Mouse (Mus musculus) CD4-positive, CD25-positive, alpha-beta regulatory T cell, adult 2 months (primary cell): ENCODE data around the gene Ky.

Experiments
- DNase-seq: peaks from one replicate; pipeline ENCODE4 v3.0.0-alpha.2; 2012; ENCODE audit warnings: low read depth, low spot score

Ky gene

GRCm38 (mm10) chr9:102505700-102506585, at the start of gene Ky:
Gene Ky (plus strand): TSS chr9:102505750.
- DNase-seq = peak; percentile 36

DNA sequence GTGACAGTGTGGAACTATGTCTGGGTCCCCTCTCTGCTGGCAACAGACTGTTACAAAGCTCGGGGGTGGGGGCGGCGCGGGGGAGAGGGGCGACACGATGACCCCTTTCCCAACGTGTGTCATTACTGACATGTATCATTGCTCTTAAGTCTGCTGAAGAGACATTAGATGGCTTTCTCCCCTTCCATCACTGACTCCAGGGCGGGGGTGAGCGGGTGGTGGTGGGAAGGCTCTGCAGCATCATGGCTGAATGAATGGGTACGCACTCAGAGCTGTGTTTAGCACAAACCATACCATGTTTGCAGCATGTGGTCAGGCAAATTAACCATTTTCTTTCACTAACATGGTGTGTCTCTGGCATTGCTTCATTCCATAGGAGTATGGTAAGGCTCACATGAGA, 43.3 kb upstream of the Ky start:
- DNase-seq = no peak

GRCm38 (mm10) chr9:102465044-102465443, 40.5 kb upstream of the Ky start:
- no peak for DNase-seq

DNA sequence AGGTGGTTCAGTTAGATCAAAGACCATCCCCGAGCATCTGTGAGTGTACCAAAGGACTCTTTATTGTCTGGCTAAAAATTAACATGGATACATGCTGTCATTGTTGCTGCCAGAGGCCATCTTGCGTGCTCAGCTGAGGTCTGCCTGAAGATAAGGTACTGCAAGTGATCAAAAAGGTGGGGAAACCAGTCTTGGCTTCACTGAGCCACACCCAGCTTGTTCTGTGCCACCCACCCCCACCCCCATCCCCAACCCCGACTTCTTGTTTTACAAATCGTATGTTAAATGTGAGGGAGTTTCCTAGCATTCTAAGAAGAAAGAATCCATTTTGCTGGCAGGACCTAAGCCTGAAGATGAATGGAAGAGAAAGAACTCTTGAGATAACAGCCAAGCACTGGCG, 39.8 kb upstream of the Ky start:
- no peak for DNase-seq

GRCm38 (mm10) chr9:102470076-102470819, 35.3 kb upstream of the Ky start:
- DNase-seq = no peak

- DNase-seq = peak; percentile 5
These were observed 27.6 kb upstream of the Ky start for GRCm38 (mm10) chr9:102477767-102478450.

DNA sequence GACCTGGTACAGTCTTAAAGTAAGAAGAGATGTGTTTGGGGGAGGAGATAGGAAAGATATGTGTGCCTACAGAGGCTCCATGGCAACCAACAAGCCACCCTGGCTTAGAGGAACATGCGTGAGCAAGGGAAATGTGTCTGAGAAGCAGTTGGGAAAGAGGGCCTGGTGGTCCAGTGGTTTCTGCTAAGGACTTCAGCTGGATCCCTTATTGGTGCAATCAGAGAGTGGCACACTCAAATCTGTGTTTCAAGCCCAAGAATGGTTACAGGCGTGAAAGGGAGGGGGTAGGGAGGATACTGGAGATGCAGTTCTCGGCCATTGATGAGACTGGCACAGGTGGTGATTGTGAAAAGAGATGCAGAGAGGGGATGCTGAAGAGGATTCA, 27.1 kb upstream of the Ky start:
- DNase-seq = no peak

- DNase-seq = peak; percentile 68
These were observed 26.5 kb upstream of the Ky start for GRCm38 (mm10) chr9:102479022-102479421.

DNA sequence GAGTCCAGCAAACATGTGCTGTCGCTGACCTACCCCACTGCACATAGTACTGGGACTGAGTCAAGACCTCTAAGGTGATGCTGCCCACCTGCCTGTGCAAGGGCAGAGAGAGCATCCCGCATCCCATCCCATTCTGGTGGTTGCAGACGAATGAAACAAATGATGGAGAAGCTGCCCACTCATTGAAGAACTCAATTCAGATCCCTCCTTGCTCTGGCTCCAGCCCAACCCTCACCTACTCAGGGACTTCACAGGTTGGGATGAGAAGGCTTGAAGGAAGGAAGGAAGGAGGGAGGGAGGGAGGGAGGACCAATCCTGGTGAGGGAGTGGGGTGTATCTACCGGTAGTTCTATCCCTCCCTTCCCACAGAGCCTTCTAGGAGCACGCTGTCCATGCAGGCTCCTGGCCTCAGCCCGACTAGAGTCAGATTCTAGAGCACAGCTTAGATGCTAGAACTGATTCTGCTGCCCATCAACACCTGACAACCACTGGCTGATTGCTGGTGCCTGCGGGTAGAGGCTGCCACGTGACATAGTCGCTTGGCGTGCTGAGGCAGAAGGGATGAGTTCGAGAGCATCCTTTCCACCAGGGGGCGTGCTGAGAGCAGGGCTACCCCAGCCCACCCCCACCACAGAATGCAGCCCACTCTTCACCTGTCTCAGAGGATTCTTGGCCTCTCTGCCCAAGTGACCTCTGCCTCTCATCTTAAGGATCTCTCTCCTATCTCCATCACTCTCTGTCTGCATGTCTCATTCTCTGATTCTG, 13.3 kb upstream of the Ky start:
- DNase-seq = peak; percentile 46

GRCm38 (mm10) chr9:102493044-102493443, 12.5 kb upstream of the Ky start:
- no peak for DNase-seq

DNA sequence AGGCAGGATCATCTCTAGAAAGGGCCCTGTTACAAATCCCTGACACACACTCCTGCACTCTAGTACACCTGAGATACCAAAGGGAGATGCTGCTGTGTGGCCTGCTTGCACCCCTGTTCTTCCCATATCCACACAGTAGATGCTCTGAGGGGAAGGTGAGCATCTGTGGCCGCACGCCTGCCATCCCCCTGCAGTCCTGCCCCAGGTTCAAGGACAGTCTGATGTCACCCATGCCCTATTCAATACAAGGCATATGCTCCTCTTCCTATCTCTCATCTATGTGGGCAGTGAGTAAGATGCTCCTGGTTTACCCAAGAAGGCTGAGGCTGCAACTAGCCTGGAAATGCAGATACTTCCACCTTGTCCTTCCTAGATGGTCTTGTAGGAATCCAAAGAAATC, 11.6 kb upstream of the Ky start:
- no peak for DNase-seq

GRCm38 (mm10) chr9:102494454-102494853, 11.1 kb upstream of the Ky start:
- DNase-seq = no peak

- no peak for DNase-seq
These were observed 10.3 kb upstream of the Ky start for GRCm38 (mm10) chr9:102495266-102495665.

- no peak for DNase-seq
These were observed 9.0 kb upstream of the Ky start for GRCm38 (mm10) chr9:102496481-102497041.

- DNase-seq = no peak
These were observed 8.4 kb upstream of the Ky start for GRCm38 (mm10) chr9:102497089-102497690.

GRCm38 (mm10) chr9:102497833-102498430, 7.6 kb upstream of the Ky start:
- DNase-seq = no peak

GRCm38 (mm10) chr9:102498701-102499100, 6.8 kb upstream of the Ky start:
- DNase-seq = no peak

- no peak for DNase-seq
These were observed 6.3 kb upstream of the Ky start for GRCm38 (mm10) chr9:102499266-102499665.

DNA sequence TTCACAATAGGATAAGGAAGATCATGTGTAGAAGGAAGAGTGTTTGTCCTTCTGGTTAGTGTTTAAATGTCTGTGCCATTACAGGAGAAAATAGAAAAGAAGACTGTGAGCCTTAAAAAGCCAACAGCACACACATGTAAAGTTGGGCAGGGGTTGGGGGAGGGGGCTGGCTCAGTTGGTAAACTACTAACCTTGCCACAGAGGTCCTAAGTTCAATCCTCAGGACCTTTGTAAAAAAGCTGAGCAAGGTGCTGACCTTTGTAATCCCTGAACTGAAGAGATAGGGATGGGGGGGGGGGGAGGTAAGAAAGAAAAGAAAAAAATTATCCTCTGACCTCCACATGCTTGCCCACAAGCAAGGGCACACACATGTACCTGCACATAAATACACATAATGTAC, 5.8 kb upstream of the Ky start:
- DNase-seq = no peak

DNA sequence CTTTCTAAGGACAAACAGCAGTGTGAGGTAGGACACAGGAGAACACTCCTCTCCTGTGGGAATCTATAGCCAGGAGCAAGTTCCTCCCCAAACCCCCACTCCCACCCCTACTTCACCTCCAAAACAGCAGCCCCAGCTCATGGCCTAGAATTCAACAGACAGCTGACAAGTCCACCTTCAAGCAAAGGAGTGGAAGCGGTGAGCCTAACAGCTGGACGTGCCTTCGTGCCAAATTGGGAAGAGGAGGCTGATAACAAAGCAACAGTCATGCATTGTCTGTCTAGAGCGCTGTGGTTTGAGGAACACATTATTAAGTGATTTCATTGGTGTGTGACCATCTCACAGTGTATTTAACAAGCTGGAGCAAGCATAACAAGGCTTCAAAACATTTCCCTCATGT, 4.4 kb upstream of the Ky start:
- no peak for DNase-seq
